Mouse (Mus musculus) limb, embryonic 15.5 days (tissue): Measurements from ENCODE around the gene Klhdc7b. TPM values are rescaled to one million over a fixed set of nuclear protein-coding genes. Genes with fewer than 3 reads are reported as not detected.
A peak's percentile ranks its signal among the peaks of the same experiment; 100 is the strongest.
"Not testable (repeated sequence)": the region's sequence is repeated elsewhere in the genome, so short reads cannot be mapped to it uniquely, and the experiment has no call there.

ENCODE experiments used
- ATAC-seq: fragments of 200-750 bp; cut with Nextera tagmentation; 2 replicates; pipeline ENCODE4 v1.8.0; 2017; ENCODE audit warnings: low read depth, moderate TSS enrichment; ENCODE audit not compliant: insufficient number of reproducible peaks, low FRiP score, low TSS enrichment
- H3K27ac ChIP-seq: fragments of 300-500 bp; sonication (generic); 2 replicates; pipeline ENCODE4 v1.5.1; 2015; ENCODE audit warnings: moderate library complexity, mild to moderate bottlenecking, inconsistent platforms
- H3K27me3 ChIP-seq: fragments of 300-500 bp; sonication (generic); 2 replicates; pipeline ENCODE4 v1.6.1; 2015; ENCODE audit warnings: inconsistent platforms
- H3K36me3 ChIP-seq: fragments of 300-500 bp; sonication (generic); 2 replicates; pipeline ENCODE4 v1.6.1; 2015; ENCODE audit warnings: inconsistent platforms
- H3K4me1 ChIP-seq: fragments of 300-500 bp; sonication (generic); 2 replicates; pipeline ENCODE4 v1.6.1; 2015; ENCODE audit warnings: inconsistent platforms
- H3K4me2 ChIP-seq: fragments of 300-500 bp; sonication (generic); 2 replicates; pipeline ENCODE4 v1.6.1; 2015; ENCODE audit warnings: mild to moderate bottlenecking, inconsistent platforms
- H3K4me3 ChIP-seq: fragments of 300-500 bp; sonication (generic); 2 replicates; pipeline ENCODE4 v1.5.1; 2015; ENCODE audit warnings: mild to moderate bottlenecking, inconsistent platforms
- H3K9ac ChIP-seq: fragments of 300-500 bp; sonication (generic); 2 replicates; pipeline ENCODE4 v1.6.1; 2015; ENCODE audit warnings: inconsistent platforms
- H3K9me3 ChIP-seq: fragments of 300-500 bp; sonication (generic); 2 replicates; pipeline ENCODE4 v1.6.1; 2016; ENCODE audit warnings: inconsistent platforms
- WGBS: fragments of 180-500 bp; shearing (Covaris S2); methylation state at CpG from one replicate; pipeline ENCODE4 v1.1.7; 2015; 5-methylcytosine and 5-hydroxymethylcytosine counted together
- polyA plus RNA-seq: library from polyadenylated mRNA; unstranded; fragments of >200 nt; fragmentation: Nextera tagmentation; extraction: Ambion mirVana; gene quantifications from 2 replicates; pipeline ENCODE4 v1.2.1, GENCODE M21; 2015

The Klhdc7b gene
- polyA plus RNA-seq, 1 experiment from 2014 or later, result not detected

GRCm38 (mm10) chr15:89430341-89430740 lies 45.6 kb downstream of the Klhdc7b start:
- Histone ChIP-seq H3K36me3 (peaks cover 23% of the 10 kb centered on the region), H3K9me3 (no peaks in the 10 kb centered on the region), H3K9ac (0 out of 2 replicates have a peak overlapping the region, but pooled peaks have one; percentile 67), H3K27ac (peak overlapping the region; percentile 96), H3K4me3 (peak overlapping the region; percentile 79), H3K4me2 (peak overlapping the region; percentile 85), H3K4me1 (peaks cover 14% of the 10 kb centered on the region), H3K27me3 (no peaks in the 10 kb centered on the region)
- ATAC-seq, result no peak
- 50% methylated on average over 6 of the region's 6 CpGs for WGBS

GRCm38 (mm10) chr15:89430771-89431170 lies 46.1 kb downstream of the Klhdc7b start:
- H3K9me3 ChIP-seq, H3K27me3 ChIP-seq, H3K9ac ChIP-seq, H3K27ac ChIP-seq, ATAC-seq, H3K4me2 ChIP-seq, H3K4me3 ChIP-seq: not testable (repeated sequence)
- peaks cover 23% of the 10 kb centered on the region for H3K36me3 ChIP-seq
- H3K4me1 ChIP-seq, result peaks cover 12% of the 10 kb centered on the region
- WGBS, result 83% methylated on average over 9 of the region's 9 CpGs

- peaks cover 18% of the 10 kb centered on the region for H3K36me3 ChIP-seq
- H3K4me3 ChIP-seq, result no peak overlapping the region
- H3K4me1 ChIP-seq, result peaks cover 12% of the 10 kb centered on the region
- ATAC-seq, result no peak
- H3K4me2 ChIP-seq, result no peak overlapping the region
- no peak overlapping the region for H3K27ac ChIP-seq
- no peaks in the 10 kb centered on the region for H3K9me3 ChIP-seq
- 92% methylated on average over 3 of the region's 3 CpGs for WGBS
- no peaks in the 10 kb centered on the region for H3K27me3 ChIP-seq
- no peak overlapping the region for H3K9ac ChIP-seq
These were observed 46.6 kb downstream of the Klhdc7b start for GRCm38 (mm10) chr15:89431271-89431670.

GRCm38 (mm10) chr15:89431806-89432205 lies 47.1 kb downstream of the Klhdc7b start:
- Histone ChIP-seq H3K4me1 (peaks cover 12% of the 10 kb centered on the region), H3K36me3 (peaks cover 12% of the 10 kb centered on the region), H3K9ac (no peak overlapping the region), H3K4me3 (no peak overlapping the region), H3K9me3 (no peaks in the 10 kb centered on the region), H3K4me2 (no peak overlapping the region), H3K27ac (no peak overlapping the region), H3K27me3 (no peaks in the 10 kb centered on the region)
- 92% methylated on average over 6 of the region's 6 CpGs for WGBS
- no peak for ATAC-seq

GRCm38 (mm10) chr15:89432946-89433345 lies 48.2 kb downstream of the Klhdc7b start:
- no peak overlapping the region for H3K4me2 ChIP-seq
- ATAC-seq, result no peak
- H3K4me3 ChIP-seq, result no peak overlapping the region
- no peak overlapping the region for H3K27ac ChIP-seq
- H3K36me3 ChIP-seq, result peaks cover 2% of the 10 kb centered on the region; the same call in 1 of the 2 replicates
- no peaks in the 10 kb centered on the region for H3K9me3 ChIP-seq
- H3K4me1 ChIP-seq, result peaks cover 12% of the 10 kb centered on the region
- no peak overlapping the region for H3K9ac ChIP-seq
- 73% methylated on average over 4 of the region's 4 CpGs for WGBS
- H3K27me3 ChIP-seq, result no peaks in the 10 kb centered on the region

GRCm38 (mm10) chr15:89434136-89434535 lies 49.4 kb downstream of the Klhdc7b start:
- Histone ChIP-seq H3K4me1 (peaks cover 4% of the 10 kb centered on the region; the same call in 1 of the 2 replicates), H3K9ac (no peak overlapping the region), H3K4me2 (no peak overlapping the region), H3K36me3 (no peaks in the 10 kb centered on the region), H3K4me3 (no peak overlapping the region), H3K27ac (no peak overlapping the region), H3K27me3 (no peaks in the 10 kb centered on the region), H3K9me3 (no peaks in the 10 kb centered on the region)
- no peak for ATAC-seq
- WGBS, result 60% methylated on average over 3 of the region's 3 CpGs

GRCm38 (mm10) chr15:89435878-89436277 lies 51.2 kb downstream of the Klhdc7b start:
- no peak overlapping the region for H3K4me3 ChIP-seq
- no peak for ATAC-seq
- no peaks in the 10 kb centered on the region for H3K9me3 ChIP-seq
- WGBS, result 83% methylated on average over 5 of the region's 5 CpGs
- H3K36me3 ChIP-seq, result no peaks in the 10 kb centered on the region
- no peak overlapping the region for H3K9ac ChIP-seq
- H3K4me2 ChIP-seq, result no peak overlapping the region
- H3K27me3 ChIP-seq, result no peaks in the 10 kb centered on the region
- no peak overlapping the region for H3K27ac ChIP-seq
- no peaks in the 10 kb centered on the region for H3K4me1 ChIP-seq

Other genes starting within 250 kb of the Klhdc7b start
- gene Mapk12, start 244.2 kb upstream of the Klhdc7b start, polyA plus RNA-seq, result 7.1 and 15.4 TPM in 2 replicates
- gene Mapk11, start 235.3 kb upstream of the Klhdc7b start, polyA plus RNA-seq, result 7.8 and 8.3 TPM in 2 replicates
- 144 and 149 TPM in 2 replicates for gene Plxnb2, start 204.1 kb upstream of the Klhdc7b start, polyA plus RNA-seq
- gene Dennd6b, start 188.4 kb upstream of the Klhdc7b start, polyA plus RNA-seq, result 12.4 and 13.0 TPM in 2 replicates
- gene Ppp6r2, start 173.4 kb upstream of the Klhdc7b start, polyA plus RNA-seq, result 24.5 and 25.0 TPM in 2 replicates
- 50.9 and 55.3 TPM in 2 replicates for gene Sbf1, start 69.6 kb upstream of the Klhdc7b start, polyA plus RNA-seq
- 1.6 and 1.9 TPM in 2 replicates for gene Adm2, start 62.2 kb upstream of the Klhdc7b start, polyA plus RNA-seq
- gene Miox, start 50.5 kb upstream of the Klhdc7b start, polyA plus RNA-seq, result not detected in 2 replicates
- 67.8 and 77.2 TPM in 2 replicates for gene Lmf2, start 29.3 kb upstream of the Klhdc7b start, polyA plus RNA-seq
- gene Ncaph2, start 29.2 kb upstream of the Klhdc7b start, polyA plus RNA-seq, result 151 and 161 TPM in 2 replicates
- gene Sco2, start 11.1 kb upstream of the Klhdc7b start, polyA plus RNA-seq, result 5.5 and 5.6 TPM in 2 replicates
- gene Tymp, start 7.9 kb upstream of the Klhdc7b start, polyA plus RNA-seq, result 1.0 and 1.6 TPM in 2 replicates
- 0.42 and 0.56 TPM in 2 replicates for gene Odf3b, start 5.6 kb upstream of the Klhdc7b start, polyA plus RNA-seq
- not detected in 2 replicates for gene Syce3, start 25.6 kb downstream of the Klhdc7b start, polyA plus RNA-seq
- 0.91 and 6.1 TPM in 2 replicates for gene Cpt1b, start 40.9 kb downstream of the Klhdc7b start, polyA plus RNA-seq
- 2.1 and 3.5 TPM in 2 replicates for gene C730034F03Rik, start 44.7 kb downstream of the Klhdc7b start, polyA plus RNA-seq
- gene Gm44502, start 44.8 kb downstream of the Klhdc7b start, polyA plus RNA-seq, result 0.16 TPM in 1 of 2 replicates, not detected in the other
- 53.0 and 55.5 TPM in 2 replicates for gene Chkb, start 45.0 kb downstream of the Klhdc7b start, polyA plus RNA-seq
- 0.63 and 0.82 TPM in 2 replicates for gene Mapk8ip2, start 69.0 kb downstream of the Klhdc7b start, polyA plus RNA-seq
- gene Arsa, start 92.5 kb downstream of the Klhdc7b start, polyA plus RNA-seq, result 27.6 and 31.7 TPM in 2 replicates
- gene Shank3, start 114.7 kb downstream of the Klhdc7b start, polyA plus RNA-seq, result 1.2 and 1.7 TPM in 2 replicates
- 0.22 TPM in 1 of 2 replicates, not detected in the other for gene Acr, start 183.4 kb downstream of the Klhdc7b start, polyA plus RNA-seq
- gene Rabl2, start 207.0 kb downstream of the Klhdc7b start, polyA plus RNA-seq, result 38.0 and 38.4 TPM in 2 replicates